ENCODE assay signal across 8 mouse cellular contexts in genomic region chr7:126376903-126377277, GRCm38 (mm10). TPM values are rescaled to one million over a fixed set of nuclear protein-coding genes. Genes with fewer than 3 reads are reported as not detected.
DNase-seq lines count a peak whose midpoint lies in the region; ATAC-seq and TF ChIP-seq lines count a peak whose summit lies in the region.

No protein-coding gene starts in this region.

- peak overlapping the region; percentile 62 for H3K9ac ChIP-seq in ES-Bruce4 (ENCODE audit: low read depth, poor library complexity, severe bottlenecking)
- peak overlapping the region; percentile 74 for H3K9ac ChIP-seq in intestine, postnatal 0 days (ENCODE audit: low read depth, low read length)
- peak overlapping the region; percentile 70 for H3K9ac ChIP-seq in midbrain, embryonic 15.5 days

- 0 out of 2 replicates have a peak, but pooled peaks cover 1% of the 10 kb centered on the region for H3K36me3 ChIP-seq in kidney, adult 2 months (ENCODE audit: control insufficient read depth, insufficient read depth, low read length)
- H3K36me3 ChIP-seq in ES-Bruce4 (ENCODE audit: control insufficient read depth, insufficient read depth, low read length, poor library complexity, severe bottlenecking): peaks cover 4% of the 10 kb centered on the region
- peaks cover 30% of the 10 kb centered on the region for H3K36me3 ChIP-seq in intestine, postnatal 0 days (ENCODE audit: control insufficient read depth, insufficient read depth)
- H3K36me3 ChIP-seq in midbrain, embryonic 15.5 days (replicated peaks): peaks cover 6% of the 10 kb centered on the region

- H3K9me3 ChIP-seq in ES-Bruce4 (replicated peaks; ENCODE audit: control insufficient read depth, insufficient read depth, low read length, poor library complexity, severe bottlenecking): no peaks in the 10 kb centered on the region
- H3K9me3 ChIP-seq in intestine, postnatal 0 days (ENCODE audit: control insufficient read depth): no peaks in the 10 kb centered on the region
- no peaks in the 10 kb centered on the region for H3K9me3 ChIP-seq in midbrain, embryonic 15.5 days

- TF ChIP-seq CTCF in kidney, adult 2 months (conservative IDR thresholded peaks at IDR 0.05; ENCODE audit: insufficient read depth, insufficient read length, low read depth, low read length): no peak
- TF ChIP-seq CTCF in ES-Bruce4 (IDR thresholded peaks at IDR 0.05; ENCODE audit: low read depth, low read length): no peak
- no peak for TF ChIP-seq CTCF in intestine, postnatal 0 days (IDR thresholded peaks at IDR 0.05; ENCODE audit: low read depth)

- WGBS in kidney, adult 2 months: under 1% methylated on average over 27 of the region's 27 CpGs
- 1% methylated on average over 27 of the region's 27 CpGs for WGBS in intestine, postnatal 0 days
- 2% methylated on average over 27 of the region's 27 CpGs for WGBS in midbrain, embryonic 15.5 days

- no peak for DNase-seq in kidney, adult 2 months
- DNase-seq in kidney, postnatal 4 days: no peak
- no peak for DNase-seq in adrenal gland, postnatal 10 days
- no peak for DNase-seq in right cerebral cortex, postnatal 36 days (ENCODE audit: low spot score in 2 of 2)

- no peaks in the 10 kb centered on the region for H3K27me3 ChIP-seq in kidney, adult 2 months (replicated peaks; ENCODE audit: control insufficient read depth, insufficient read depth, low read length)
- H3K27me3 ChIP-seq in ES-Bruce4 (ENCODE audit: control insufficient read depth, insufficient read depth, low read length, poor library complexity, severe bottlenecking): no peaks in the 10 kb centered on the region
- H3K27me3 ChIP-seq in intestine, postnatal 0 days (replicated peaks; ENCODE audit: control insufficient read depth, insufficient read depth, low read length): no peaks in the 10 kb centered on the region
- H3K27me3 ChIP-seq in midbrain, embryonic 15.5 days (replicated peaks): no peaks in the 10 kb centered on the region

- no peak for TF ChIP-seq POLR2A in kidney, adult 2 months (IDR thresholded peaks at IDR 0.05; ENCODE audit: low read depth, low read length)
- TF ChIP-seq POLR2A in ES-Bruce4 (IDR thresholded peaks at IDR 0.05; ENCODE audit: insufficient read depth, low read length): no peak

- peak overlapping the region; percentile 14; the same call in 1 of the 2 replicates for H3K27ac ChIP-seq in kidney, adult 2 months (ENCODE audit: insufficient read depth, low read depth, low read length)
- no peak overlapping the region for H3K27ac ChIP-seq in ES-Bruce4 (ENCODE audit: insufficient read depth, low read length)
- peak overlapping the region; percentile 47 for H3K27ac ChIP-seq in intestine, postnatal 0 days (ENCODE audit: low read depth, low read length)
- peak overlapping the region; percentile 75 for H3K27ac ChIP-seq in midbrain, embryonic 15.5 days

- peaks cover 12% of the 10 kb centered on the region; the same call in 1 of the 2 replicates for H3K4me1 ChIP-seq in kidney, adult 2 months (ENCODE audit: control insufficient read depth, insufficient read depth, low read length)
- no peaks in the 10 kb centered on the region for H3K4me1 ChIP-seq in ES-Bruce4 (ENCODE audit: control insufficient read depth, insufficient read depth, low read length)
- peaks cover 12% of the 10 kb centered on the region; the same call in 1 of the 2 replicates for H3K4me1 ChIP-seq in intestine, postnatal 0 days (replicated peaks; ENCODE audit: control insufficient read depth, insufficient read depth, low read length)
- peaks cover 27% of the 10 kb centered on the region for H3K4me1 ChIP-seq in midbrain, embryonic 15.5 days

- TF ChIP-seq EP300 in ES-Bruce4 (IDR thresholded peaks at IDR 0.05; ENCODE audit: insufficient read depth, low read depth, low read length): no peak

- peak overlapping the region; percentile 90 for H3K4me2 ChIP-seq in intestine, postnatal 0 days (replicated peaks; ENCODE audit: low read depth)
- peak overlapping the region; percentile 88 for H3K4me2 ChIP-seq in midbrain, embryonic 15.5 days

- peak; percentile 62 for ATAC-seq in erythroblast, adult 5-6 weeks (replicated peaks; ENCODE audit: low FRiP score, poor library complexity, severe bottlenecking)
- ATAC-seq in intestine, postnatal 0 days: peak; percentile 60
- ATAC-seq in midbrain, embryonic 15.5 days (replicated peaks): peak; percentile 80

- H3K4me3 ChIP-seq in kidney, adult 2 months (ENCODE audit: insufficient read depth, low read depth, low read length): peak overlapping the region; percentile 90
- H3K4me3 ChIP-seq in ES-Bruce4 (ENCODE audit: low read depth, low read length): peak overlapping the region; percentile 94
- peak overlapping the region; percentile 78 for H3K4me3 ChIP-seq in intestine, postnatal 0 days (ENCODE audit: low read depth, low read length)
- H3K4me3 ChIP-seq in midbrain, embryonic 15.5 days: peak overlapping the region; percentile 92

RNA-seq across cellular contexts. Expression of gene Spns1, which starts 0.4 kb away (rescaled TPM):
- 102 and 168 TPM in 2 replicates for polyA plus RNA-seq in kidney, adult 2 months (2012; rRNA removed)
- 52.3 and 62.0 TPM in 2 replicates for polyA plus RNA-seq in ES-Bruce4 (2011; ENCODE audit: insufficient read depth, insufficient read length, low read depth, missing spikeins)
- total RNA-seq in erythroblast, adult 5-6 weeks (2015; ENCODE audit: low replicate concordance): 1.5 and 7.5 TPM in 2 replicates
- 1.7 and 2.5 TPM in 2 replicates for total RNA-seq in erythroblast, adult 5-6 weeks (2017; ENCODE audit: low replicate concordance)
- 47.7 and 51.3 TPM in 2 replicates for polyA plus RNA-seq in intestine, postnatal 0 days (2015; fragmentation: Nextera tagmentation; extraction: Ambion mirVana)
- polyA plus RNA-seq in midbrain, embryonic 15.5 days (2015; fragmentation: Nextera tagmentation; extraction: Ambion mirVana): 95.4 and 96.0 TPM in 2 replicates
- 10 to 100 TPM; 36.6 to 43.9 TPM for total RNA-seq in adrenal gland, postnatal 10 days (2021)

RNA-seq across cellular contexts. Expression of gene Lat, which starts 7.5 kb away (rescaled TPM):
- 1.9 and 11.8 TPM in 2 replicates for polyA plus RNA-seq in kidney, adult 2 months (2012; rRNA removed)
- polyA plus RNA-seq in ES-Bruce4 (2011; ENCODE audit: insufficient read depth, insufficient read length, low read depth, missing spikeins): 3.0 and 4.2 TPM in 2 replicates
- 1.9 and 2.3 TPM in 2 replicates for total RNA-seq in erythroblast, adult 5-6 weeks (2015; ENCODE audit: low replicate concordance)
- 0.94 and 11.8 TPM in 2 replicates for total RNA-seq in erythroblast, adult 5-6 weeks (2017; ENCODE audit: low replicate concordance)
- polyA plus RNA-seq in intestine, postnatal 0 days (2015; fragmentation: Nextera tagmentation; extraction: Ambion mirVana): 0.65 and 1.1 TPM in 2 replicates
- polyA plus RNA-seq in midbrain, embryonic 15.5 days (2015; fragmentation: Nextera tagmentation; extraction: Ambion mirVana): 1.1 and 1.4 TPM in 2 replicates
- 1 to 10 TPM; 4.0 to 4.1 TPM for total RNA-seq in adrenal gland, postnatal 10 days (2021)

RNA-seq across cellular contexts. Expression of gene Nfatc2ip, which starts 19.6 kb away (rescaled TPM):
- polyA plus RNA-seq in kidney, adult 2 months (2012; rRNA removed): 3.5 and 3.9 TPM in 2 replicates
- 76.8 and 78.6 TPM in 2 replicates for polyA plus RNA-seq in ES-Bruce4 (2011; ENCODE audit: insufficient read depth, insufficient read length, low read depth, missing spikeins)
- 5.6 and 6.3 TPM in 2 replicates for total RNA-seq in erythroblast, adult 5-6 weeks (2015; ENCODE audit: low replicate concordance)
- total RNA-seq in erythroblast, adult 5-6 weeks (2017; ENCODE audit: low replicate concordance): 9.8 and 17.8 TPM in 2 replicates
- polyA plus RNA-seq in intestine, postnatal 0 days (2015; fragmentation: Nextera tagmentation; extraction: Ambion mirVana): 1.9 and 2.1 TPM in 2 replicates
- 2.2 and 2.6 TPM in 2 replicates for polyA plus RNA-seq in midbrain, embryonic 15.5 days (2015; fragmentation: Nextera tagmentation; extraction: Ambion mirVana)
- total RNA-seq in adrenal gland, postnatal 10 days (2021): 1 to 10 TPM; 6.9 to 7.3 TPM

RNA-seq across cellular contexts. Expression of gene Cd19, which starts 37.8 kb away (rescaled TPM):
- polyA plus RNA-seq in kidney, adult 2 months (2012; rRNA removed): 0.48 and 8.4 TPM in 2 replicates
- not detected in 2 replicates for polyA plus RNA-seq in ES-Bruce4 (2011; ENCODE audit: insufficient read depth, insufficient read length, low read depth, missing spikeins)
- total RNA-seq in erythroblast, adult 5-6 weeks (2015; ENCODE audit: low replicate concordance): not detected in 2 replicates
- 0.28 TPM in 1 of 2 replicates, not detected in the other for total RNA-seq in erythroblast, adult 5-6 weeks (2017; ENCODE audit: low replicate concordance)
- 0.07 and 0.09 TPM in 2 replicates for polyA plus RNA-seq in intestine, postnatal 0 days (2015; fragmentation: Nextera tagmentation; extraction: Ambion mirVana)
- polyA plus RNA-seq in midbrain, embryonic 15.5 days (2015; fragmentation: Nextera tagmentation; extraction: Ambion mirVana): 0.31 TPM in 1 of 2 replicates, not detected in the other
- total RNA-seq in adrenal gland, postnatal 10 days (2021): 1 to 10 TPM; 4.0 to 4.9 TPM

RNA-seq across cellular contexts. Expression of gene Rabep2, which starts 51.7 kb away (rescaled TPM):
- polyA plus RNA-seq in kidney, adult 2 months (2012; rRNA removed): 24.7 and 25.7 TPM in 2 replicates
- polyA plus RNA-seq in ES-Bruce4 (2011; ENCODE audit: insufficient read depth, insufficient read length, low read depth, missing spikeins): 18.5 and 19.7 TPM in 2 replicates
- total RNA-seq in erythroblast, adult 5-6 weeks (2015; ENCODE audit: low replicate concordance): 2.3 and 2.9 TPM in 2 replicates
- 2.0 and 4.3 TPM in 2 replicates for total RNA-seq in erythroblast, adult 5-6 weeks (2017; ENCODE audit: low replicate concordance)
- polyA plus RNA-seq in intestine, postnatal 0 days (2015; fragmentation: Nextera tagmentation; extraction: Ambion mirVana): 15.1 and 17.0 TPM in 2 replicates
- polyA plus RNA-seq in midbrain, embryonic 15.5 days (2015; fragmentation: Nextera tagmentation; extraction: Ambion mirVana): 26.0 and 28.7 TPM in 2 replicates
- 10 to 100 TPM; 26.5 to 42.3 TPM for total RNA-seq in adrenal gland, postnatal 10 days (2021)

Comparison
In these comparisons a context has a peak if more than half of its experiments do, and no peak if none do; other contexts are left out.
1. RNA of gene Nfatc2ip, which starts 19.6 kb away (polyA plus RNA-seq): 76.8 to 78.6 TPM in ES-Bruce4; 3.5 to 3.9 TPM in kidney, adult 2 months, 2.2 to 2.6 TPM in midbrain, embryonic 15.5 days and 1.9 to 2.1 TPM in intestine, postnatal 0 days; every median in the first group is over 10 times any median in the second.
2. Peak in every context shown above with its lines, with median percentiles within 50 percentile points of each other: H3K4me3 ChIP-seq, H3K9ac ChIP-seq and ATAC-seq.